Mouse (Mus musculus): ENCODE data around the gene Rai14.
"Not testable (repeated sequence)": the region's sequence is repeated elsewhere in the genome, so short reads cannot be mapped to it uniquely, and the experiment has no call there.

Rai14 gene

DNA sequence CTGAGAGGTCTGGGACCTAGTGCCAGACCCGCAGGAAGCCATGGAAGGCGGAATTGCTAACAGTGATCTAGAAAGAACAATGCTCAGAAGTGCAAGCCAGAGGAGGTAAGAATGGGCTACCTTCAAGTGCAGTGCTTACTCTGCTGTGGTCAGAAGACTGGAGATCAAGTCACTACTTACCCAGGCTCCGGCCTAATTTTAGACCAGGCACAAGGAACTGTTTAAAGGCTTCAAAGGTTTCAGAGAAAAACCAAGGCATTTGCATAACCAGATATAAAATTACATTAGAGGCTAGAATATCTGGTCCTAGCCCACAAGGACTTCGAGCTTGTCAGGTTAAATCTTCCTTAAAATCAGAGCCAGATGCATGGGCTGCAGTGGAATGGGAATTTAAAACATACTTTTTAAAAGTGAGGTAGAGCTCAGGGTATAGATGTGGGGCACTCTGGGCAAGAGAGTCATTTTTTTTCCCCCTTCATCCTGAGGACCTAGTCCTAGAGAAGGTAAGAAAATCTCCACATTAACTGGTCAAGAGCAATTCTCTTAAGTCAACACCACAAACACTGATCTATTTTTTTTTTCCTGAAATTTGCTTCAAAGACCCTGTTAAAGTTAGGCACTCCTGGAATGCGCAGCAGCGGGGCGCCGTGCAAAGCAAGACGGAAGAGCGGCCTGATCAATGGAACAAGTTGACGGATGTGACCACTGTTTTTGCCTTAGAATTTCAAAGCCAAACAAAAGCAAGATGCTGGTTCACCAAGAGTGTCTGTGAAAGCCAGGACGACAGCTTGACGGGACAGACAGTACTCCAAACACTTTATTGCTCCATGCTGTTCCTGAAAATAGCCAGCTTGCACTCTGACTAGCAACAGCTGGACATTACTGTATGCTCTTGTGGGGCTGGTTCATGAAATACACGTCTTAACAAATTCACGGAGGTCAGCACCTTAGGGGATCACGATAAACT is 115.9 kb downstream of the Rai14 start:
- in situ Hi-C loops (cut with MboI; ENCODE audit: low pct_unique_long_range_greater_than_20kb in 1 of 2, low sequenced_read_pairs in 2 of 2, unreplicated experiment in 1 of 2): no loop called here

DNA sequence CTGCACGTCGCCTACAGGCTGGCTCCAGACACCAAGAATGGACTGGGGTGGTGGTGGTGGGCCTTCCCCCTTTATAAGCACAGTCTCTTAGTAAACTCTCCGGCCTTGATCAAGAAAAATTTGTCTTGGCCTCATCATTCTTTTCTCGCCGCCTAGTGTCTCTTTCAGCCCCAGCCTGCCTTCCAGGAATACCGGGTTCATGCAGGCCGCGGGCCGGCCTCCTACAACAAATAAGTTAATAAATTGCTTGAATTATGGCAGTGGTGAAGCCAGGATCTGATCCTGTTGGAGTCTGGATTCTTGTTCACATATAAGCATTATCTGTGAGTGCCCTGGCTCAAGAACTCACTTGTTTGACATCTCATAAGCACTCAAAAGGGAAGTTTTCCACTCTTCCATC is 117.6 kb downstream of the Rai14 start:
- in situ Hi-C loops (cut with MboI; ENCODE audit: low pct_unique_long_range_greater_than_20kb in 1 of 2, low sequenced_read_pairs in 2 of 2, unreplicated experiment in 1 of 2): no loop called here

DNA sequence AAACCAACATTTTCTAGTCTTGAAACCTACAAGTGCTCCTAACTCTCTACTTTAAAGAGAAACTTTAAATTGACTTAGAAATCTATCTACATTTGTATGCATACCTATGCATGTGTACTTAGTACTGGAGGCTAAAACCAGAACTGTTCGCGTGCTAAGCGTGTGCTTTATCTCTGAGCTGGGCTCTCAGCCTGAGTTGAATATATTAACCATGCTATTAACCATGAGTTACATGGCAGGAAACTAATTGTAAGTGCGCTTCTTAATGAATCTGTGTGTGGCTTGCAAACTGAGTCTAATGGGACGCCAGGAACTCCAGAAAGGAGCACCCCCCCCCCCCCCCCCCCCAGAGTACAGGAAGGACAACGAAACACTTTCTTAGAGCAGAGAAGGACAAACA is 119.0 kb downstream of the Rai14 start:
- in situ Hi-C loops (cut with MboI; ENCODE audit: low pct_unique_long_range_greater_than_20kb in 1 of 2, low sequenced_read_pairs in 2 of 2, unreplicated experiment in 1 of 2): no loop called here

DNA sequence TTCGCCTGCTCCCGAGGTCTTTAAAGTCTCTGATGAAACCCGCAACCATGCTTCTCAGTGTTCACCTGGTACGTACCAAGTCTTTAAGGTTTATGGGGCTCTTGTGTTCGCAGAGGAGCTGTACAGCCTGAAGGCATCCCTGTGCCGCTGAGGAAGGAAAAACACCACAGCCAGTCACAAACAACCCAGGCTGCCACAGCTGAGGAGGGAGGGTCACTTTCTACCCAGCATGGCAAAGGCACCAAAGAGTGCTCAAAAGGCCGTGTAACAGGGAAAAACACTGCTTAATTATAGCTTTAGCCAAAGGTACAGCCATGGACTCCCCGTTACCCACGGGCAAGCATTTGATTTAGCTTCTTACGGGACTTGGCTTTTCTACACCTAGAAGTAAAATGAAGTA is 119.5 kb downstream of the Rai14 start:
- in situ Hi-C loops (cut with MboI; ENCODE audit: low pct_unique_long_range_greater_than_20kb in 1 of 2, low sequenced_read_pairs in 2 of 2, unreplicated experiment in 1 of 2): no loop called here

DNA sequence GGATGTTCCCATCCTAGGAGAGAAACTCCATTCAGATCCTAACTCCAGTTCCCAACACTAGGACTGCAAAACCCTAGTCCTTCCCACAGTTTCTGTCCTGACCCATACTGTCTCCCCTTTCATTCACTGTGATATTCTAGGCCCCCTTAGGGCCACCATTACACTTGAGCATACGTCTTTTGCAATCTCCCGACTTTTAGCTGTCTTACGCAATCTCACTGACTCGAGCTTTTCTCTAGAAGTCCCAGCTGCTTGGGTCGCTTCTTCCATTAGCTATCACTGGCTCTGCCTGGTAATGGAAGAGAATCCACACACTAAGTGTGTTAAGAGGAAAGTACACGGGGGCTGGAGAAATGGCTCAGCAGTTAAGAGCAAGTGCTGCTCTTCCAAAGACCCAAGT is 121.3 kb downstream of the Rai14 start:
- in situ Hi-C loops (cut with MboI; ENCODE audit: low pct_unique_long_range_greater_than_20kb in 1 of 2, low sequenced_read_pairs in 2 of 2, unreplicated experiment in 1 of 2): no loop called here

DNA sequence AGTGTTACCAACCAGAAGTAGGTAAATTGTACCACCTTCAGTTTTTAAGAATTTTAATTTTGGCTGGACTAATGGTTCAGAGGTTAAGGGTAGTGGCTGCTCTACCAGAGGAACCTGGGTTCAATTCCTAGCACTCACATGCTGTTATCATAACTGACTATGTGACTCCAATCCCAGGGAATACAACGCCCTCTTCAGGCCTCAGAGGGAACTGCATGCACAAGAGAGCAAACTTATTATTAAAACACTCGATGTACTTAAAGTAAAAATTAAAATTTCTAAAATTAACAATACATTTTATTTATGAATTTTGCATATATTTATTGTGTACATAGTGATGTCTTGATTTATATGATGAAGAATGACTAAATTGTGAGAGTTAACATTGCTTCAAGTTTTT is 127.9 kb downstream of the Rai14 start:
- in situ Hi-C loops (cut with MboI; ENCODE audit: low pct_unique_long_range_greater_than_20kb in 1 of 2, low sequenced_read_pairs in 2 of 2, unreplicated experiment in 1 of 2): no loop called here

DNA sequence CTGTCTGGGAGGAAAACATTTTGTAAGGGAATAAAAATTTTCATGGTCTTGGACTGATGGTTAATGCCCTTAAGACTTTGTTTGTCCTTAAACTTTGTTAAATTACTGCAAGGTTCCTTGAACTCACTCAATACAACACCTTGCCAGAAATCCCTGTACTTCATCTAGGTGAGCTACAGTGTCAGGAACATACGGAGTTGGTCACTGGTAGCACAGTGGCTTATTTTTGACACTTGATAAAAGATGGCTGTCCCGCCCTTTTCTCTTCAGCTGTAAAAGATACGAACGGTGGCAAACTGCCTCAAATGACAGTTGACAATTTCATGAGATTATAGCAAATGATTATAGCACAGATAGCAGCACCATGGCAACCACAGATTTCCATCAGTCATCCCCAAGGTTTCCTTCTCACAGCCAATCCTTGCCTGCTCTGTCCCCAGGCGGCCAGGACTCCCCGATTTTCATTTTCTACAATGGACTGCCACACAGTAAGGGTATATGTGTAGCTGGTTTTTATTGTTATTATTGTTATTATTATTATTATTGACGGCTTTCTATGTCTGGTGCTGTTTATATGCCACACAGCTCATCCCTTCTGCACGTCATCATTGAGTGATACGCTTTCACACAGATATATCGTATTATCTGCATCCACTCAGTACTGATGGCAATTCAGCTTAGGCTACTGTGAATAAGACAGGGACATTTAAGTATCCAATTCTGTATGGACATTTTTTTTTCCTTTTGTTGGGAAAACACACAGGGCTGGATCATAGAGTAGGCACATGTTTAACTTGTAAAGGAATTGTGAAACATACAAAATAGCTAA is 129.9 kb downstream of the Rai14 start:
- in situ Hi-C loops (cut with MboI; ENCODE audit: low pct_unique_long_range_greater_than_20kb in 1 of 2, low sequenced_read_pairs in 2 of 2, unreplicated experiment in 1 of 2): no loop called here

DNA sequence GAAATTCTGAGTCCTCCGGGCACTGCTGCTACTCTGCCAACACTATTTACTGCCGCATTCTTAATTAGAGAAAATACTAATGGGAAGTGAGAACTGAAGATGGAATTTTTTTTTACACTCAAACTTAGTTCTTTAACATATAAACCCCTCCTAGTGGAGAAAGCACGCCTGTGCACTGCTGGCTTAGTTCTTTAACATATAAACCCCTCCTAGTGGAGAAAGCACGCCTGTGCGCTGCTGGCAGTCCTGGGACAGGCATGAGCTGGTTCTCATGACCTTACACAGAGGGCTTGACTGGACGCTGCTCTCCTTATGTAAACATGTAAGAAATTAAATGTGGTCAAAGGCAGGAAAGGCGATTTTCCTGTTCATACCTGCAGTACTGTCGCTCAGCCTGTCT is 131.0 kb downstream of the Rai14 start:
- in situ Hi-C loops (cut with MboI; ENCODE audit: low pct_unique_long_range_greater_than_20kb in 1 of 2, low sequenced_read_pairs in 2 of 2, unreplicated experiment in 1 of 2): no loop called here

DNA sequence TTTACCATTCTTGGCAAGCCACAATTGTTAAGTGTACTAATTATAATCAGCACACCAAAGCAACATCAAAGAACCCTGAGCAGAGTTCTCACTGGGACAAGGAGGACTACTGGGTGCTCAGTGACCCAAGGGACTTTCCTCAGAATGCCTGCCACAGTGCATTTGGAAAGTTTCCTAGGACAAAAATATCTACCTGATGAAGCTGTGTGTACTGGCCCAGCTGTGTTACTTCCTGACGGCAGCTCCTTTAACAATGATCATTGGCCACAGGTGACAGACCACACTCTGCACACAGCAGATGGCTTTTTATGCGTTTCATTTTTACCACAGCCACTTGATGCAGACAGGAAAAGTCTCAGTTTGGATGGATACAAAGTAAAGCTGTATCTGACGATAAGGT is 135.3 kb downstream of the Rai14 start:
- in situ Hi-C loops (cut with MboI; ENCODE audit: low pct_unique_long_range_greater_than_20kb in 1 of 2, low sequenced_read_pairs in 2 of 2, unreplicated experiment in 1 of 2): no loop called here

DNA sequence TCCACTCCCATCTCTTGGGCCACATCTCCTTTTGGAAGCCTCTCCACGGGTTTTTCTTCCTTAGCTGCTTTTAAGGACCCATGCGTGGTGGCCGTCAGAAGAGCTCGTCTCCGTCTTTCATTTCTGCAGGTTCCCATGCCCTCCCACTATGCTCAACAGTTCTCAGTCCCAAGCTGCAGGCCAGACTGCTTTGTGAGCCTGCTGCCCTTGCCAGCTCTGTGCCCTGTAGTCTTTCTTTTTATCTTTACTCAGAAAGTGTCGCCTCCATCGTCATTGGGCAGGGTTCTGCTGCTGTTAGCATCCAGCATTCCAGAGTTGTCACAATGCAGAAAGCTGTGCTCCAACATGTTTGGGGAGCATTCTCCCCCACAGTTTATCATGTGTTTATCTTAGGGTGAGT is 147.9 kb downstream of the Rai14 start:
- in situ Hi-C loops (cut with MboI; ENCODE audit: low pct_unique_long_range_greater_than_20kb in 1 of 2, low sequenced_read_pairs in 2 of 2, unreplicated experiment in 1 of 2): no loop called here

DNA sequence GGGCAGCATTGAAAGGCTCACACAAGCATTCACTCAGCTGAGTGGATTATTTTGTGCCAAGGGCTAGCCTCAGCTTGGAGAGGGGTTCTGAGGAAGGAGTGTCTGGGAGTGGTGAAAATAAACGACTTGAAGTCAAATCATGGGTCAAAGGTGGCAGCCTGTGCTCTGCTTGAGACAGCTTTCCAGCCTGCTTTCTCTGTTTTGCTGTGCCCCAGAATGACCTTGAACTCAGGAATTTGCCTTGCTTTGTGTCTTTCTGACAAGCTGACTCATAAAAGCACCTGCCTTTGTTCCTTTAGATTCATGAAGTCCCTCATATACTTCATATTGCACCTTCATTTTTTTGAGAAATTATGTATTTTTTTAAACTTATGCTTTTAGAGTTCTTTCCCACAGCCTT is 150.2 kb downstream of the Rai14 start:
- in situ Hi-C loops (cut with MboI; ENCODE audit: low pct_unique_long_range_greater_than_20kb in 1 of 2, low sequenced_read_pairs in 2 of 2, unreplicated experiment in 1 of 2): no loop called here

DNA sequence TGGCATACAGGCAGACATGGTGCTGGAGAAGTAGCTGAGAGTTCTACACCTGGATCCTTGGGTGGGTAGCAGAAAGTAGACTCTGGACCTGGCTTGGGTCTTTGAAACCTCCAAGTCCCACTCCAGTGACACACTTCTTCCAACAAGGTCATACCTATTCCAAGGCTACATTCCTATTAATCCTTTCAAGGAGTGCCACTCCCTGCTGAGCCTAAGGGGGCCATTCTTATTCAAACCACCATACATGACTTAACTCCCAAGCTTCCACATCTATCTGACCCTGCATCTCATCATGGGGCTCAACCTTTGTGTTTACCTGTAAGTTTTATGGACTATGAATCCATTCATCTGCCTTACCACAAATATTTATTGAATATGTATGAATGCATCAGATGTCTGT is 152.1 kb downstream of the Rai14 start:
- in situ Hi-C loops (cut with MboI; ENCODE audit: low pct_unique_long_range_greater_than_20kb in 1 of 2, low sequenced_read_pairs in 2 of 2, unreplicated experiment in 1 of 2): no loop called here

DNA sequence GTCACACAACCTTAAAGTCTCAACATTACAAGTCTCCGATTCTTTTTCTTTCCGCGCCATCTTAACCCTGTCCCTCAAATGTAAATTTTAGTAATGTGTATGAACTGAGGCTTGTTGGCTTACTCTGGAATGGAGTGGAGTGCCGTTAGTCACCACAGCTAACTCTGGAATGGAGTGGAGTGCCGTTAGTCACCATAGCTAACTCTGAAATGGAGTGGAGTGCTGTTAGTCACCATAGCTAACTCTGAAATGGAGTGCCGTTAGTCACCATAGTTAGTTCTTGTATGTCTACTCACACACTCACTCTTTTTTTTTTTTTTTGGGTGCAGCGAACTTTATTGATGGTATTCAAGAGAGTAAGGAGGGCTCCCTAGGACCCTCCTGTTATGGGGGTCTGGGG is 154.4 kb downstream of the Rai14 start:
- in situ Hi-C loops (cut with MboI; ENCODE audit: low pct_unique_long_range_greater_than_20kb in 1 of 2, low sequenced_read_pairs in 2 of 2, unreplicated experiment in 1 of 2): no loop called here

DNA sequence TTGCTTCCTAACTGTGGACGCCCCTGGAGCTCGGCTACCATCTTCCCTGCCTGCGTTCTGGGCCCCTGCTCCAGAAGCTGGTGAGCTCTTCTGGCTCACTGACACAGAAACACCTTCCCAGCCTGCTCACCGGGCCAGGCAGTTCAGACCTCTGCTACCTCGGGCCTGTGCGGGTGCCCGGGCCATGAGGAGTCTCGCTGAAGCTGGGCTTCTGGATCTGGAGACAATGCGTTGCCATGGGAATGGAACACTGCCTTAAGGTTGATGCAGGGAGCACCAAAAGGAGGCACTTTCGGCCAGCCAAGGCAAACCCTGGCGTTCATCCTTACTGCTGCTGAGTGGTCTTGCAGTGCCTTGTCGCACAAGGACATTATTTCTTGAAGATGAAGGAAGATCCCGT is 156.0 kb downstream of the Rai14 start, which contains the start of gene Ttc23l:
Gene Ttc23l (minus strand): TSS at position 204 of the 400 bp plus-strand sequence.
- in situ Hi-C loops (cut with MboI; ENCODE audit: low pct_unique_long_range_greater_than_20kb in 1 of 2, low sequenced_read_pairs in 2 of 2, unreplicated experiment in 1 of 2): no loop called here

DNA sequence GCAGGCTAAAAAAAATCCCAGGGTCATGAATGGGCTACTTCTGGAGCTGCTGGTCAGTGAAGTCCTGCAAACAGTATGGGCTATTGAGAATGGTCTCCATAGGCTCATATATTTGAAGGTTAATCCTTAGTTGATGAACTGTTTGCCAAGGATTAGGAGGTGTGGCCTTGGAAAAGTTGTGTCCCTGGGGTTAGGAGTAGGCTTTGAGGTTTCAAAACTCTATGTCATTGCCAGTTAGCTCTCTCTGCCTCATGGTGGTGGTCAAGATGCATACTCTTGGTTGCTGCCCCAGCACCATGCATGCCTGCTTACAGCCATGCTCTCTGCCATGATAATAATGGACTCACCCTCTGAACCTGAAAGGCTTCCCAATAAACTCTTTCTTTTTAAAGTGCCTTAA is 160.1 kb downstream of the Rai14 start:
- in situ Hi-C loops (cut with MboI; ENCODE audit: low pct_unique_long_range_greater_than_20kb in 1 of 2, low sequenced_read_pairs in 2 of 2, unreplicated experiment in 1 of 2): no loop called here

DNA sequence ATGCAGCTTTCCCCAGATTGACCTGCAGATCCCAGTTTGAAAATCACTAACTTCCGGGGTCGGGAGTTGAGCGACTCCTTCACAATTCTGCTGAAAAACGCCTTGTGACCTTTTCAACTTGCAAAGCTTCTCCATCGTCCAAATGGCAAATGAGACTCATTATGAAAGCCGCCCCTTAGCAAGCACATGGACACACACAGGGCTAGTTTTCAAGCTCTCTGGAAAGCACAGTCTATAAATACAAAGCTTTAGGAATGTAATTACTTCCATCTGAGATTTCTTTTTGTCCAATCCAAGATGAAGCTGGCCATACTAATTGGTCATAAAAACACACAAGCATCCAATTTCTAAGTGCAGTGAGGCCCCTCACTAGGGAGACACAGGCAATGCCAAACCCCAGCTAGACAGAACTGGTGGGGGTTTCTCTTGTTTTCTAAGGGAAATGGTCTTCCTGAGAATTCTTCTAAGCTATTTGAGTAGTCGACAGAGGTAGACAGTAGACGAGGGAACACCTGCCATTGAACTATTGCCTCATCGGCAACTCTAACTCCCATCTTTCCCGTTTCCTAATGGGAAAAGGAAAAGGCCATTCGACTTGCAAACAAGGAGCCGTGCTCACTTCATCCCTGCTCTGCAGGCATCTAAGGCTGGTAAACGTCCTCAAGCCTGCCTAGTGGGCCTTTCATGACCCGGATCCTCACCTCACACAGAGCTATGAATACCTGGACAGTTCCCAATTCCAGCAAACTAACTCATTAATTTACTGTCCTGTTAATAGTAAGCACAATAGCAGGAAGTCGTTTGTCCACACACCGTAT is 173.9 kb downstream of the Rai14 start:
- in situ Hi-C loops (cut with MboI; ENCODE audit: low pct_unique_long_range_greater_than_20kb in 1 of 2, low sequenced_read_pairs in 2 of 2, unreplicated experiment in 1 of 2): no loop called here

DNA sequence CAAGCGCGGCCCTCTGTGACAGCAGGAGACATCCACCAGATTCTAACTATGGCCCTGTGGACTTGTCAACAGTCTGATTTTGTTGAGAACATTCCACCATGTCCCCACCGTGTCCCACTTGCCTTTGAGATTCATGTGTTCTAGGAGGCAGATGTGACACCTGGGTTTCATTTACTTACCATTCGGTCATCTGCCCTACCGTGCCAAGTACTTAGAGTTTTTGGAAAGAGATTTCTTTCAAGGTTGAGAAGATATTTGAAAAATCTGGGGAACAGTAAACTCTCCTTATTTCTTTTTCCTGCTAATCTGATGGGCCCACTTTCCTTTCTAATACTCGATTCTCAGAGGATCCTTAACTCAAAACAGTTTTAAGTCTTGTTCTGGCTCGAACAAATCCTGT is 178.5 kb downstream of the Rai14 start:
- in situ Hi-C loops (cut with MboI; ENCODE audit: low pct_unique_long_range_greater_than_20kb in 1 of 2, low sequenced_read_pairs in 2 of 2, unreplicated experiment in 1 of 2): no loop called here

DNA sequence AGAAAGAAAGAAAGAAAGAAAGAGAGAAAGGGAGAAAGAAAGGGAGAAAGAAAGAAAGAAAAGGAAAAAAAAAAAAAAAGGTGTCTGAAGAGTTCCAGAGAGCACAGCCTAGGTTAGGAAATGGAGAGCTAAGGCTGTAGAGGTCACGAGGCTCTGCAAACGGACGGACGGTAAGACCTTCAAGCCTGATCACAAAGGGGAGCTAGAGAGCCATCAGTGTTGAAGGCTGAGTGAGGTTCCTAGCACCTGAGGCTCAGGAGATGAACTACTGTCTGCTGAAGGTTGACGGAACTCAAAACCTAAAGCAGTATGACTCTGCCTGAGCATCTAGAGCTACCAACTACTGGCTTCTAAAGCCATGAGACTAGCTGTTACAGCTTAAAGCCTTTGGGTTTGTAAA is 179.8 kb downstream of the Rai14 start:
- in situ Hi-C loops (cut with MboI; ENCODE audit: low pct_unique_long_range_greater_than_20kb in 1 of 2, low sequenced_read_pairs in 2 of 2, unreplicated experiment in 1 of 2): no loop called here

DNA sequence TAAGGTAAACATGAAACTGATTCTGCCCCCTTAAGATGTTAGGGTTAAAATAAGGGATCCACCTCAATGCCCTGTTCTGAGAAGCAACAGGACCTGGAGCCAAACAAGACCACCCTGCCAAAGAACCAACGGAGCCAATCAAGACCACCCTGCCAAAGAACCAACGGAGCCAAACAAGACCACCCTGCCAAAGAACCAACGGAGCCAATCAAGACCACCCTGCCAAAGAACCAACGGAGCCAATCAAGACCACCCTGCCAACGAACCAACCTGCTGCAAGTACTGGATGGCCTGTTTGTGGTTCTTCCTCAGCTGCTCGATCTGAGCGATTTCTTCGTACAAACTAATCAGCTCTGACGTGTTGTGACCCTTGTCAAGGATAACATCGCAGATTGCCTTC is 181.1 kb downstream of the Rai14 start:
- in situ Hi-C loops (cut with MboI; ENCODE audit: low pct_unique_long_range_greater_than_20kb in 1 of 2, low sequenced_read_pairs in 2 of 2, unreplicated experiment in 1 of 2): not testable (repeated sequence)
